Mouse (Mus musculus): ENCODE data around the gene Tspan13. TPM values are rescaled to one million over a fixed set of nuclear protein-coding genes. Genes with fewer than 3 reads are reported as not detected.

The Tspan13 gene
- 61.0 and 75.5 TPM in 2 replicates for total RNA-seq (2023)

DNA sequence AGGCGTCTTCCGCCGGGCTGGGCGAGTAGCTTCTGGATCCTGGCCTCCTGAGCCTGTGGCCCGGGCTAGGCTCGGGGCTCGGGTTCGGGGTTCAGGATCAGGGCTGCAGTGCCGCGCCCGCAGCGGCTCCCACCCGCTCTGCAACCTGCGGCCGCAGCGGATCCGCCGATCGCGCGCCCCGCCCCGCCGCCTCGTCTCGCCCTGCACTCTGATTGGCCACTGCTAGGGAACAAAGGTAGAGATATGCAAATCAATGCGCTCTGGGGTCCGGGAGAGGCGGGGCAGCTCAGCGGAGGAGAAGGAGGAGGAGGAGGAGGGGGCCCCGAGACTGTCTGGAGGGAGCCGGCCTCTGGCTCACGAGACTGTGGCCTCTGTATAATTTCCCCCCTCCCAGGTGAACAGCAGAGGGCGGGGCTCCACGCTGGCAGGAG is at the start of gene Tspan13:
Gene Tspan13 (minus strand): TSS at position 153 of the 431 bp plus-strand sequence.

DNA sequence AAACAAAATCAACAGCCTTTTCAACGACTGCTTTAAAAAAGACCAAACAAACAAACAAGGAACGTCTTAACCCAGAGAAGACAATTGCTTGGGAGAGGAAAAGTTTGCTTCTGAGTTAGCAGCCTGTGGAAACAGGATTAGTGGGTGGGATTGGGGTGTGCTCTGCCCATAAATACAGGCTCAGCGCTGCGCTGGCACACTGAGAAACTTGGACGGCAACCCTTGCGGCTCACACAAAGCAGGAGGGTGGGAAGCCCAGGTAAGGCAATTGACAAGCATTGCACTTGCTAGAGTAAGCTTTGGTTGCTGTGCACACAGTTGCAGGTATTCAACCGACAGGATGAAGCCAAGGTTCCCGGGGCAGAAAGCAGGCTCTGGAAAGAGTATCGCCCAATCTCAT is 49.6 kb downstream of the Tspan13 start, which contains the start of gene Agr2:
Gene Agr2 (plus strand): TSS at position 197 of the 400 bp plus-strand sequence.

Other genes with a start within 250 kb of the Tspan13 start
- not detected in 2 replicates for gene Agr3, start 116.9 kb downstream of the Tspan13 start, total RNA-seq (2023)
- gene Agr2, start 49.6 kb downstream of the Tspan13 start, total RNA-seq (2023): not detected in 2 replicates
- 4.2 and 5.4 TPM in 2 replicates for gene Ankmy2, start 114.6 kb upstream of the Tspan13 start, total RNA-seq (2023)
- gene Bzw2, start 115.6 kb upstream of the Tspan13 start, total RNA-seq (2023): 13.9 and 17.9 TPM in 2 replicates
- not detected in 2 replicates for gene Lrrc72, start 210.9 kb upstream of the Tspan13 start, total RNA-seq (2023)

All from neutrophil, adult 65 days (primary cell).